Mouse (Mus musculus) hindbrain, embryonic 12.5 days (tissue): ENCODE results near the gene Ctc1. TPM values are rescaled to one million over a fixed set of nuclear protein-coding genes. Genes with fewer than 3 reads are reported as not detected.
"Not testable (repeated sequence)": the region's sequence is repeated elsewhere in the genome, so short reads cannot be mapped to it uniquely, and the experiment has no call there.

Experiments used
- ATAC-seq: fragments of 200-750 bp; cut with Nextera tagmentation; 2 replicates; pipeline ENCODE4 v1.8.0; 2017; ENCODE audit warnings: moderate TSS enrichment; ENCODE audit not compliant: low FRiP score
- H3K27ac ChIP-seq: fragments of 300-500 bp; sonication (generic); 2 replicates; pipeline ENCODE4 v1.5.1; 2016; ENCODE audit warnings: mild to moderate bottlenecking
- H3K27me3 ChIP-seq: fragments of 300-500 bp; sonication (generic); 2 replicates; pipeline ENCODE4 v1.6.1; 2016; ENCODE audit warnings: mild to moderate bottlenecking
- H3K36me3 ChIP-seq: fragments of 300-500 bp; sonication (generic); 2 replicates; pipeline ENCODE4 v1.6.1; 2016; ENCODE audit warnings: mild to moderate bottlenecking
- H3K4me1 ChIP-seq: fragments of 300-500 bp; sonication (generic); 2 replicates; pipeline ENCODE4 v1.6.1; 2016
- H3K4me2 ChIP-seq: fragments of 300-500 bp; sonication (generic); replicated peaks from 2 replicates; pipeline ENCODE4 v1.6.1; 2016; ENCODE audit warnings: mild to moderate bottlenecking
- H3K4me3 ChIP-seq: fragments of 300-500 bp; sonication (generic); 2 replicates; pipeline ENCODE4 v1.5.1; 2016; ENCODE audit warnings: mild to moderate bottlenecking
- H3K9ac ChIP-seq: fragments of 300-500 bp; sonication (generic); 2 replicates; pipeline ENCODE4 v1.6.1; 2016; ENCODE audit warnings: mild to moderate bottlenecking, moderate library complexity
- H3K9me3 ChIP-seq: fragments of 300-500 bp; sonication (generic); replicated peaks from 2 replicates; pipeline ENCODE4 v1.6.1; 2016; ENCODE audit warnings: mild to moderate bottlenecking
- WGBS: fragments of 180-500 bp; shearing (Covaris S2); methylation state at CpG from one replicate; pipeline ENCODE4 v1.1.7; 2016; 5-methylcytosine and 5-hydroxymethylcytosine counted together
- polyA plus RNA-seq: library from polyadenylated mRNA; unstranded; fragments of >200 nt; fragmentation: Nextera tagmentation; extraction: Ambion mirVana; gene quantifications from 2 replicates; pipeline ENCODE4 v1.2.1, GENCODE M21; 2016

The Ctc1 gene
- polyA plus RNA-seq, 1 experiment from 2014 or later: 66.4 TPM

- no peaks in the 10 kb centered on the region for H3K27me3 ChIP-seq
- WGBS: 22% methylated on average over 4 of the region's 4 CpGs
- ATAC-seq: no peak
- no peaks in the 10 kb centered on the region for H3K9me3 ChIP-seq
- H3K4me1 ChIP-seq: no peaks in the 10 kb centered on the region
- peaks cover 14% of the 10 kb centered on the region for H3K36me3 ChIP-seq
- no peak overlapping the region for H3K4me3 ChIP-seq
- H3K9ac ChIP-seq: no peak overlapping the region
- no peak overlapping the region for H3K27ac ChIP-seq
- no peak overlapping the region for H3K4me2 ChIP-seq
Measured at GRCm38 (mm10) chr11:68982639-68983369, 32.9 kb upstream of the Ctc1 start.

DNA sequence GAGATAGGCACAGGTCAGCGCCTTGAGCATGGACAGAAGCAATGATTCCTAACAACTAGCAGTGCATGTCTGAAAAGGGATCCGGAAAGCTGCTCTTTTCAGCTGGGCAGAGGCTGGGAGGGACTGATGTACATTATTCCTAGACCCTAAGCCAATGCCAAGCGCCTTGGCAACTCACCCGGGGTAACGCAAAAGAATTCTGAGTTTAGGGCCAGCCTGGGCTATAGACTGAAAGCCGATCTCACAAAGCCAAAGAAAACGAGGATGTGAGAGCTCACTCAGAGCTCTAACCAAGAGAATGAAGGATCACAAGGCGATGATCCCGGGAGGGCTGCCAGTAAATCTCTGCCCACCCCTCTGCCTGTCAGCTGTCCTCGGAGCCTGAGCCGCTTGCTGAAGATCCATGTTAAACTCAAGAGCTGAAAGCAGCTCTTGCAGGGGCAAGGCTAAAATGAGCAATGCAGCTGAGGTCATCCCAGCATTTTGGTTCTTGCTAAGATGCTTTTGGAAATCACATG lies 28.3 kb upstream of the Ctc1 start:
- Histone ChIP-seq H3K27ac (no peak overlapping the region), H3K36me3 (peaks cover 55% of the 10 kb centered on the region), H3K9me3 (no peaks in the 10 kb centered on the region), H3K4me1 (no peaks in the 10 kb centered on the region), H3K9ac (no peak overlapping the region), H3K27me3 (no peaks in the 10 kb centered on the region), H3K4me2 (no peak overlapping the region), H3K4me3 (no peak overlapping the region)
- 89% methylated on average over 11 of the region's 11 CpGs for WGBS
- no peak for ATAC-seq

DNA sequence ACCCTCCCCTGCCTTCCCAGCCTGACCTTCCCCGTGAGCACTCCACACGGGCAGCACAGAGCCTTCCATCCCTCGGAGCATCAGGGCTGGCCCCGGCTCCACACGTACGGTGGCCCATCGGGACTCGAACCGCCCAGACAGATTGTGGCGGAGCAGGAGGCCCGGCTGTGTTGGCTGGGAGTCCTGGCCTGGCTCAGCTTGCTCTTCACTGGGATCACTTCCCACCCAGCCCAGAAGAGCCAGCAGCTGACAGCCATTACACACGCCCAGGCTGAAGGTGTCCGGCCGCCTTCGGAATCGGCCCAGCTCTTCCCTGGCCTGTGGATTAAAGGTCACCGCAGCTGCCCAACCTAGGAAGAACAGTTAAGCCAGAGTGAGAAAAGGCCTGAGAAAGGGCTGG lies 27.4 kb upstream of the Ctc1 start:
- ATAC-seq: no peak
- Histone ChIP-seq H3K27me3 (no peaks in the 10 kb centered on the region), H3K9me3 (no peaks in the 10 kb centered on the region), H3K4me3 (no peak overlapping the region), H3K27ac (no peak overlapping the region), H3K9ac (no peak overlapping the region), H3K4me2 (no peak overlapping the region), H3K36me3 (peaks cover 64% of the 10 kb centered on the region), H3K4me1 (no peaks in the 10 kb centered on the region)
- WGBS: 95% methylated on average over 17 of the region's 17 CpGs

GRCm38 (mm10) chr11:68993122-68993521 lies 22.6 kb upstream of the Ctc1 start:
- Histone ChIP-seq H3K27me3 (no peaks in the 10 kb centered on the region), H3K4me2 (no peak overlapping the region), H3K4me1 (no peaks in the 10 kb centered on the region), H3K36me3 (peaks cover 88% of the 10 kb centered on the region), H3K4me3 (no peak overlapping the region), H3K27ac (no peak overlapping the region), H3K9me3 (no peaks in the 10 kb centered on the region), H3K9ac (no peak overlapping the region)
- 89% methylated on average over 7 of the region's 7 CpGs for WGBS
- no peak for ATAC-seq

- Histone ChIP-seq H3K4me2 (no peak overlapping the region), H3K36me3 (peaks cover 92% of the 10 kb centered on the region), H3K9ac (no peak overlapping the region), H3K27ac (no peak overlapping the region), H3K4me3 (no peak overlapping the region), H3K4me1 (no peaks in the 10 kb centered on the region), H3K9me3 (no peaks in the 10 kb centered on the region), H3K27me3 (no peaks in the 10 kb centered on the region)
- no peak for ATAC-seq
- WGBS: 96% methylated on average over 3 of the region's 3 CpGs
Measured at GRCm38 (mm10) chr11:68994377-68994776, 21.3 kb upstream of the Ctc1 start.

DNA sequence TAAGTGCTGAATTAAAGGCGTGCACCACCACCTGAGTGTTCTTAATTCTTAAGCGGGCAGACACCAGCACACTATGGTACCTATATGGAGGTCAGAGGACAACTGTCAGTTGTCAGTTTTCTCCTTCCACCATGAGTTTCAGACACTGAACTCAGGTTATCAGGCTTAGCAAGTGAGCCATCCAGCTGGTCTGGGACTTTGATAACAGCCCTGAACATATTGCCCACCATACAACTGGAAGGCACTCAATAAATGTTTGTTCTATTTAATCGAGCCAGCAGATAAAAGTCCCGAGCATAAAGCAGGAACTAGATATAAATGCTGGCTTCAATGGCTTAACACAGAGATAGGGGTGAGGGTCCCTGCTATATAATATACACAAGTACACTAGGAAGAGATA lies 18.6 kb upstream of the Ctc1 start:
- WGBS: 97% methylated on average over 4 of the region's 4 CpGs
- no peak overlapping the region for H3K4me2 ChIP-seq
- H3K36me3 ChIP-seq: peaks cover 92% of the 10 kb centered on the region
- no peak for ATAC-seq
- no peaks in the 10 kb centered on the region for H3K4me1 ChIP-seq
- no peak overlapping the region for H3K9ac ChIP-seq
- H3K9me3 ChIP-seq: no peaks in the 10 kb centered on the region
- H3K27ac ChIP-seq: no peak overlapping the region
- no peak overlapping the region for H3K4me3 ChIP-seq
- no peaks in the 10 kb centered on the region for H3K27me3 ChIP-seq

DNA sequence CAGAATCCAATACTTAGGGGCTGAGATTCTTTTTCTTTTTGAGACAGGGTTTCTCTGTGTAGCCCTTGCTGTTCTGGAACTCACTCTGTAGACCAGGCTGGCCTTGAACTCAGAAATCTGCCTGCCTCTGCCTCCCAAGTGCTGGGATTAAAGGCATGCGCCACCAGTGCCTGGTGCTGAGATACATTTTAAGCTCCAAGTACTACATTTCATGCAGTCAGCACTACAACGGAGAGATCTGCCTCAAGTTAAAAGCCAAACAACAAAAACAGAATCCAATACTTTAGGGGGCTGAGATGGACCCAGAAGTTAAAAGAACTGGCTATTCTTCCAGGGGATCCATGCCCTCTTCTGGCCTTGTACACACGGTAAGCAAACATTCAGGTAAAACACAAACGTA lies 12.9 kb upstream of the Ctc1 start:
- 93% methylated on average over 4 of the region's 4 CpGs for WGBS
- not testable (repeated sequence) for H3K4me1 ChIP-seq, H3K27me3 ChIP-seq, H3K9ac ChIP-seq, H3K4me2 ChIP-seq, H3K27ac ChIP-seq, H3K4me3 ChIP-seq, ATAC-seq, H3K9me3 ChIP-seq
- H3K36me3 ChIP-seq: peaks cover 54% of the 10 kb centered on the region

- Histone ChIP-seq H3K9me3 (no peaks in the 10 kb centered on the region), H3K27me3 (no peaks in the 10 kb centered on the region), H3K9ac (no peak overlapping the region), H3K4me3 (no peak overlapping the region), H3K4me2 (no peak overlapping the region), H3K4me1 (peaks cover 7% of the 10 kb centered on the region; the same call in 1 of the 2 replicates), H3K36me3 (peaks cover 46% of the 10 kb centered on the region), H3K27ac (no peak overlapping the region)
- 63% methylated on average over 4 of the region's 4 CpGs for WGBS
- no peak for ATAC-seq
Measured at GRCm38 (mm10) chr11:69003592-69003991, 12.1 kb upstream of the Ctc1 start.

DNA sequence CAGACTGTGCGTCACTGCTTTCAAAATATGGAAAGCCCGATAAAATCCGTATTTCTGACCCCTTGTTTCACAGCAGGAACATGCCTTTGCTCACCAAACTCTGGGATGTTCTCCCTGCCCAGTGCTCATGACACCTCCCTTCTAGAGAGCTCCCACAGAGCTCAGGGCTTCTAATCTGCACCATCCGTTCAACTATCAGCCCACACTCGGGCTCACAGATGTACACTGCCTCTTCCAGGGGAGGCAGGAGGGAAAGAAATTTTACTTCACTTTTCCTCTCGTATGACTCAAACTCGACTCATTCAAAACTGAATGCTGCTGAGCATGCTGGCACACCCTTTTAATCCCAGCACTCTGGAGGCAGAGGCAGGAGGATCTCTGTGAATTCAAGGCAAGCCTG lies 10.5 kb upstream of the Ctc1 start:
- Histone ChIP-seq H3K4me3 (no peak overlapping the region), H3K27ac (no peak overlapping the region), H3K9ac (no peak overlapping the region), H3K4me2 (no peak overlapping the region), H3K36me3 (peaks cover 31% of the 10 kb centered on the region), H3K4me1 (peaks cover 7% of the 10 kb centered on the region; the same call in 1 of the 2 replicates), H3K9me3 (no peaks in the 10 kb centered on the region), H3K27me3 (no peaks in the 10 kb centered on the region)
- ATAC-seq: no peak
- WGBS: 89% methylated on average over 7 of the region's 7 CpGs

DNA sequence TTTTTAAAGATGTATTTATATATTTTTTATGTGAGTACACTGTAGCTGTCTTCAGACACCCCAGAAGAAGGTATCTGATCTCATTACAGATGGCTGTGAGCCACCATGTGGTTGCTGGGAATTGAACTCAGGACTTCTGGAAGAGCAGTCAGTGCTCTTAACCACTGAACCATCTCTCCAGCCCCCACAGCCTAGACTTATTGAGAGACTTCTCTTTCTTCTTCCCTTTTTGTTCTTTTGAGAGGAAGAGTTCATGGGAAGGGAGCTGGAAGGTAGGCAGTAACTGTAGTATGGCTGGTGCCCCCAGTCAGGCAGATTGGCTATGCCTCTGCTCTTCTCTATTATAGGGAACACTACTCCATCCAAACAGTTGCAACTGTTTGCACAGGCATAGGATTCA lies 9.1 kb upstream of the Ctc1 start:
- not testable (repeated sequence) for H3K4me3 ChIP-seq, H3K27ac ChIP-seq, H3K27me3 ChIP-seq, H3K9me3 ChIP-seq, H3K4me2 ChIP-seq, ATAC-seq, H3K9ac ChIP-seq
- Histone ChIP-seq H3K4me1 (peaks cover 14% of the 10 kb centered on the region), H3K36me3 (peaks cover 17% of the 10 kb centered on the region)

DNA sequence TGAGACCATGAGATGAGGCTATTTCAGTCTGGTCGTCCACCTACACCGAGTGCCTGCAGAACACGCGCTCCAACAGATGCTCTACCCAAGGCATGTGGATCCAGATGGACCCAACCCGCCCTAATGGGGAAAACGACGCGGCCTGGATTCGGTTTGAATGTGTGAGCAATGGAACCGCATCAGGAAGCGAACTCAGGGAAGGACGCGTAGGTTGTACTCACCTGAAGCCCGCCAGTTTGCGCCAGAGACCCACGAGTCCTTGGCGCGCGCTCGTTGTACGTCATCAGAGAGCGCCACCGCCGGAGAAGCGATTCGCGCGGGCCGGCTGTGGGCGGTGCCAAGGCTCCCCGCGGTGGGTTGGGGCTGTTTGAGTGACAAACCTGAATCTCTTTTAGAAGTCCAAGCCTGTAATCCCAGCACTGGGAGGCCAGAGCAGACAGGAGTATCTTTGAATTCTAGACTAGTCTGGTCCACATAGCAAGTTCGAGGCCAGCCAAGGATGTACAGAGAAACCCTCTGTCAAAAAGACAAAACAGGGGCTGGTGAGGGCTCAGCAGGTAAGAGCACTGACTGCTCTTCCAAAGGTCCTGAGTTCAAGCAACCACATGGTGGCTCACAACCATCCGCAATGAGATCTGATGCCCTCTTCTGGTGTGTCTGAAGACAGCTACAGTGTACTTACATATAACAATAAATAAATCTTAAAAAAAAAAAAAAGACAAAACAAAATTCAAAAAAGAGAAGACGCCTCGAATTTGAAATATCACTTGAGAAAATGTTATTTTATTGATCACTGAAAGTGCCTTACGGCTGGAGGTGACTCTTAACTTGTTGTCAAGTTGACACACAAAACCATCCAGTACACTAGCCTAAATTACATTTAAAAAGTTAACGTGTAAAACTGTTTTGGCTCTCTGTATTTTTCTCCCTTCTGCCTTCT lies 7.3 kb upstream of the Ctc1 start, which contains the start of gene Pfas:
TSS of gene Pfas (minus strand) at position 279 of the 940 bp plus-strand sequence.
- peaks cover 14% of the 10 kb centered on the region for H3K4me1 ChIP-seq
- ATAC-seq: peak; percentile 86
- H3K27me3 ChIP-seq: no peaks in the 10 kb centered on the region
- H3K4me3 ChIP-seq: peak within 1 kb of the TSS; percentile 55
- 0 out of 2 replicates have a peak within 1 kb of the TSS, but pooled peaks have one; percentile 52 for H3K27ac ChIP-seq
- peak within 1 kb of the TSS; percentile 60 for H3K9ac ChIP-seq
- no peaks in the 10 kb centered on the region for H3K9me3 ChIP-seq
- H3K36me3 ChIP-seq: no peaks in the 10 kb centered on the region
- WGBS: 9% methylated on average over 38 of the region's 38 CpGs
- peak within 1 kb of the TSS; percentile 59 for H3K4me2 ChIP-seq

DNA sequence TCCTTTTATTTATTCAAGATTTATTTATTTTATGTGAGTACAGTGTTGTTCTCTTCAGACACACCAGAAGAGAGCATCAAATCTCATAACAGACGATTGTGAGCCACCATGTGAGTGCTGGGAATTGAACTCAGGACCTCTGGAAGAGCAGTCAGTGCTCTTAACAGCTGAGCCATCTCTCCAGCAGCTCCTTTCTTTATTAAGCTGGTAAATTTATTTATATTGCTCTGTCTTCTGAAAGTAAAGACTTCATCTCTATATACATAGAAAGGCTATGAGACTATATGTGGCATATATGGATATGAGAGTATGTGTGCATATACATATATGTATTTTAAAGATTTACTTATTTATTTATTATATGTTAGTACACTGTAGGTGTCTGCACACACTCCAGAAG lies 6.2 kb upstream of the Ctc1 start:
- Histone ChIP-seq H3K27me3 (no peaks in the 10 kb centered on the region), H3K27ac (no peak overlapping the region), H3K4me2 (no peak overlapping the region), H3K4me3 (no peak overlapping the region), H3K9ac (no peak overlapping the region), H3K36me3 (no peaks in the 10 kb centered on the region), H3K4me1 (peaks cover 14% of the 10 kb centered on the region), H3K9me3 (no peaks in the 10 kb centered on the region)
- WGBS: 90% methylated on average over 1 of the region's 1 CpGs
- ATAC-seq: no peak
